Mouse (Mus musculus) cerebellum, adult 9-11 months (tissue): ENCODE measurements around the gene Slc32a1.
A peak's percentile ranks its signal among the peaks of the same experiment; 100 is the strongest.

ENCODE experiments used
- DNase-seq: peaks from one replicate; pipeline ENCODE4 v3.0.0; 2022

Slc32a1 gene

GRCm38 (mm10) chr2:158612671-158613250 lies 2.2 kb downstream of the Slc32a1 start:
- no peak for DNase-seq

- DNase-seq, result peak; percentile 49
Measured at GRCm38 (mm10) chr2:158613541-158614417, 3.2 kb downstream of the Slc32a1 start.

GRCm38 (mm10) chr2:158614418-158614955 lies 3.9 kb downstream of the Slc32a1 start:
- no peak for DNase-seq

- DNase-seq, result no peak
Measured at GRCm38 (mm10) chr2:158615161-158615680, 4.7 kb downstream of the Slc32a1 start.

- no peak for DNase-seq
Measured at GRCm38 (mm10) chr2:158615702-158616101, 5.1 kb downstream of the Slc32a1 start.

GRCm38 (mm10) chr2:158616296-158616695 lies 5.7 kb downstream of the Slc32a1 start:
- no peak for DNase-seq

- DNase-seq, result no peak
Measured at GRCm38 (mm10) chr2:158616790-158617189, 6.2 kb downstream of the Slc32a1 start.

- peak; percentile 93 for DNase-seq
Measured at GRCm38 (mm10) chr2:158624718-158625222, 14.2 kb downstream of the Slc32a1 start, which contains the start of gene Actr5. TSS of gene Actr5 (plus strand) at chr2:158624888.

GRCm38 (mm10) chr2:158625231-158625630 lies 14.7 kb downstream of the Slc32a1 start:
- DNase-seq, result peak; percentile 39

- DNase-seq, result no peak
Measured at GRCm38 (mm10) chr2:158625697-158626096, 15.1 kb downstream of the Slc32a1 start.

GRCm38 (mm10) chr2:158628858-158629257 lies 18.3 kb downstream of the Slc32a1 start:
- DNase-seq, result no peak

GRCm38 (mm10) chr2:158629414-158629813 lies 18.8 kb downstream of the Slc32a1 start:
- no peak for DNase-seq

- no peak for DNase-seq
Measured at GRCm38 (mm10) chr2:158631873-158632272, 21.3 kb downstream of the Slc32a1 start.

GRCm38 (mm10) chr2:158641869-158642268 lies 31.3 kb downstream of the Slc32a1 start:
- DNase-seq, result peak; percentile 24

GRCm38 (mm10) chr2:158642587-158642986 lies 32.0 kb downstream of the Slc32a1 start:
- no peak for DNase-seq

GRCm38 (mm10) chr2:158643791-158644190 lies 33.2 kb downstream of the Slc32a1 start:
- no peak for DNase-seq

GRCm38 (mm10) chr2:158651159-158651908 lies 40.8 kb downstream of the Slc32a1 start:
- no peak for DNase-seq

GRCm38 (mm10) chr2:158652985-158653384 lies 42.4 kb downstream of the Slc32a1 start:
- peak; percentile 39 for DNase-seq

GRCm38 (mm10) chr2:158654717-158655116 lies 44.1 kb downstream of the Slc32a1 start:
- DNase-seq, result no peak

GRCm38 (mm10) chr2:158655806-158656205 lies 45.2 kb downstream of the Slc32a1 start:
- DNase-seq, result no peak

GRCm38 (mm10) chr2:158658822-158659221 lies 48.3 kb downstream of the Slc32a1 start:
- no peak for DNase-seq

- no peak for DNase-seq
Measured at GRCm38 (mm10) chr2:158659346-158659745, 48.8 kb downstream of the Slc32a1 start.

GRCm38 (mm10) chr2:158665098-158665497 lies 54.5 kb downstream of the Slc32a1 start, which contains the start of gene Ppp1r16b:
TSS of gene Ppp1r16b (plus strand) at chr2:158665398.
- DNase-seq, result no peak
